Mouse (Mus musculus): ENCODE results near the gene Hes1.

GRCm38 (mm10) chr16:30096050-30096449, 31.9 kb downstream of the Hes1 start:
- TF ChIP-seq CTCF (IDR thresholded peaks at IDR 0.05; ENCODE audit: low read depth, low read length) (no peak), POLR2A (IDR thresholded peaks at IDR 0.05; ENCODE audit: extremely low read depth, insufficient read depth, low read length) (no peak)

Measured in liver, adult 2 months (tissue).